10 mouse cellular contexts compared by ENCODE assay signal in the genomic region with DNA sequence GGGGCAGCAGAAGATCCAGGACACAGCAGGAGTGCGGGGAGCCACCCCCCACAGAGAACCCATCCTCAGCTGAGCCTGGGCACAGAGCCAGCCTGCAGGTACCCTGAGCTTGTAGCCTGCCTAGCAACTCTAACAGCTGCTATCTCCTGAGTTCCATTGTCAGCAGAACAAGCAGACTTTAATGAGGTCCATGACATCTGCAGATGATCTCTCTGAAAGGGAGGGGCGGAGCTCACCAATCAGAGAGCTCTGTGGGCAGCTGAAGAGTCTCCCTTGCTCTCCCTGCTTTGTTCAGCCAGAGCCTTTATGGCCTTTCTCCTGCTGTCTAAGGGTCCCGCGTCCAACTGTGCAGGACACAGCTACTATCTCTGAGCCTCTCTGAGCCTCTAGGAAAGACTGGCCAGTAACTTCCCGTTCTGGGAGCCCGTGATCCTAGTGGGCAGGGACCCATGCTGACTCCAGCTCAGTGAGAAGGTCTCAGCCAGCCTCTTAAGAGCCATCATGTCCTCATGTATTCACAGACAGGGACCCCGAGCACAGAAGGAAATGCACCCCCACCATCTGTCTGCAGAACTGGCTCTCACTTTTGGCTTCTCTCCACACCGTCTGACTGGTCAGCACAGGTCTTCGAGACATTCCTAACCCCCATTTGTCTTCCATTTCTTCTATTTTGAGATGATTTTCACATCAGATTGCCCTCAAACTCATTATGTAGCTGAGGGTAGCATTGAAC. TPM values are rescaled to one million over a fixed set of nuclear protein-coding genes. Genes with fewer than 3 reads are reported as not detected.
A peak's percentile ranks its signal among the peaks of the same experiment; 100 is the strongest.
DNase-seq lines count a peak whose midpoint lies in the region.
"Had no signal": no experiment of that assay in that cellular context is flagged by ENCODE, and none has a peak within 500 bp of the region (broad histone marks: within the 10 kb centered on the region; RNA-seq: fewer than 3 reads in every experiment).

No protein-coding gene starts in this region.

- peak; percentile 85 for DNase-seq in brain, adult 2 months (ENCODE audit: low read depth, low spot score)
- peak; percentile 10 for DNase-seq in embryo, embryonic 9.5 days (ENCODE audit: extremely low spot score)
- peak; percentile 50 for DNase-seq in kidney, adult 18-20 months
- peak; percentile 40 to 52 for DNase-seq in left cerebral cortex, postnatal 14 days (ENCODE audit: low spot score in 2 of 2)
- DNase-seq in right cerebral cortex, adult 18-20 months = peak; percentile 57
- DNase-seq in adrenal gland, postnatal 10 days = no peak
- DNase-seq in heart, adult 18-20 months = no peak
- no peak for DNase-seq in spleen, postnatal 10 days (ENCODE audit: low spot score in 2 of 2)
- DNase-seq: liver, embryonic 13.5 days had no signal

- intact Hi-C loops in left cerebral cortex, postnatal 14 days (cut with DNase I) = no loop called here

RNA-seq across cellular contexts. Expression of a gene that starts 24.6 kb away (rescaled TPM):
- 10 to 100 TPM; 37.9 to 42.1 TPM for total RNA-seq in left cerebral cortex, postnatal 14 days (2021)
- 10 to 100 TPM; 17.1 to 19.7 TPM for total RNA-seq in adrenal gland, postnatal 10 days (2021)
- total RNA-seq in heart, adult 18-20 months (2021) = 10 to 100 TPM; 10.3 to 13.9 TPM

RNA-seq across cellular contexts. Expression of a gene that starts 41.0 kb away (rescaled TPM):
- total RNA-seq in left cerebral cortex, postnatal 14 days (2021) = not detected
- not detected for total RNA-seq in adrenal gland, postnatal 10 days (2021)
- not detected for total RNA-seq in heart, adult 18-20 months (2021)
- total RNA-seq: ES-E14 had no signal

Comparison
In these comparisons a context has a peak if more than half of its experiments do, and no peak if none do; other contexts are left out.
1. DNase-seq: peak in brain, adult 2 months (single experiment), embryo, embryonic 9.5 days (single experiment), kidney, adult 18-20 months (single experiment), left cerebral cortex, postnatal 14 days (2 of 2) and right cerebral cortex, adult 18-20 months (single experiment); none in adrenal gland, postnatal 10 days (single experiment), heart, adult 18-20 months (0 of 2) and spleen, postnatal 10 days (0 of 2).